Mouse (Mus musculus) G1E-ER4 (cell line): ENCODE data around the gene C130060K24Rik. TPM values are rescaled to one million over a fixed set of nuclear protein-coding genes. Genes with fewer than 3 reads are reported as not detected.

Source experiments
- GATA1 ChIP-seq: IDR thresholded peaks from one replicate; pipeline ENCODE4 v1.8.0; 2012; ENCODE audit warnings: low read length, inconsistent platforms
- polyA plus RNA-seq: library from polyadenylated mRNA; stranded (reverse); fragments of >175 nt; gene quantifications from 2 replicates; pipeline ENCODE4 v1.2.3, GENCODE M21; 2012

The C130060K24Rik gene
- not detected in 2 replicates for polyA plus RNA-seq

GRCm38 (mm10) chr6:65380918-65381772 lies at the start of gene C130060K24Rik:
Gene C130060K24Rik, plus strand, starts transcription at chr6:65381105.
- no peak for TF ChIP-seq GATA1

- TF ChIP-seq GATA1, result no peak
These were observed 46.7 kb upstream of the C130060K24Rik start for GRCm38 (mm10) chr6:65334246-65334645.

GRCm38 (mm10) chr6:65339391-65339790 lies 41.5 kb upstream of the C130060K24Rik start:
- no peak for TF ChIP-seq GATA1

- TF ChIP-seq GATA1, result no peak
These were observed 39.5 kb upstream of the C130060K24Rik start for GRCm38 (mm10) chr6:65341360-65341759.

- TF ChIP-seq GATA1, result no peak
These were observed 33.2 kb upstream of the C130060K24Rik start for GRCm38 (mm10) chr6:65347736-65348135.

GRCm38 (mm10) chr6:65348255-65348654 lies 32.6 kb upstream of the C130060K24Rik start:
- TF ChIP-seq GATA1, result no peak

GRCm38 (mm10) chr6:65351622-65352021 lies 29.3 kb upstream of the C130060K24Rik start:
- TF ChIP-seq GATA1, result no peak

GRCm38 (mm10) chr6:65375918-65376317 lies 5.0 kb upstream of the C130060K24Rik start:
- no peak for TF ChIP-seq GATA1

GRCm38 (mm10) chr6:65421888-65422287 lies 41.0 kb downstream of the C130060K24Rik start:
- no peak for TF ChIP-seq GATA1

- no peak for TF ChIP-seq GATA1
These were observed 46.2 kb downstream of the C130060K24Rik start for GRCm38 (mm10) chr6:65427065-65427464.

GRCm38 (mm10) chr6:65433159-65433558 lies 52.3 kb downstream of the C130060K24Rik start:
- TF ChIP-seq GATA1, result no peak

- no peak for TF ChIP-seq GATA1
These were observed 72.6 kb downstream of the C130060K24Rik start for GRCm38 (mm10) chr6:65453465-65453864.

- no peak for TF ChIP-seq GATA1
These were observed 84.4 kb downstream of the C130060K24Rik start for GRCm38 (mm10) chr6:65465294-65465693.

GRCm38 (mm10) chr6:65470320-65470719 lies 89.4 kb downstream of the C130060K24Rik start:
- TF ChIP-seq GATA1, result no peak

GRCm38 (mm10) chr6:65472455-65472854 lies 91.5 kb downstream of the C130060K24Rik start:
- no peak for TF ChIP-seq GATA1

GRCm38 (mm10) chr6:65498786-65499185 lies 117.9 kb downstream of the C130060K24Rik start:
- TF ChIP-seq GATA1, result no peak

Other genes starting within 250 kb of the C130060K24Rik start
- gene Hpgds, start 236.2 kb upstream of the C130060K24Rik start, polyA plus RNA-seq, result not detected in 2 replicates
- gene Tnip3, start 144.2 kb downstream of the C130060K24Rik start, polyA plus RNA-seq, result not detected in 2 replicates